Mouse (Mus musculus) MN1 (cell line): Measurements from ENCODE around the gene Greb1.

Source experiments
- DNase-seq: peaks from one replicate; pipeline ENCODE4 v3.0.0-alpha.2; 2016; ENCODE audit warnings: low spot score

Greb1 gene

DNA sequence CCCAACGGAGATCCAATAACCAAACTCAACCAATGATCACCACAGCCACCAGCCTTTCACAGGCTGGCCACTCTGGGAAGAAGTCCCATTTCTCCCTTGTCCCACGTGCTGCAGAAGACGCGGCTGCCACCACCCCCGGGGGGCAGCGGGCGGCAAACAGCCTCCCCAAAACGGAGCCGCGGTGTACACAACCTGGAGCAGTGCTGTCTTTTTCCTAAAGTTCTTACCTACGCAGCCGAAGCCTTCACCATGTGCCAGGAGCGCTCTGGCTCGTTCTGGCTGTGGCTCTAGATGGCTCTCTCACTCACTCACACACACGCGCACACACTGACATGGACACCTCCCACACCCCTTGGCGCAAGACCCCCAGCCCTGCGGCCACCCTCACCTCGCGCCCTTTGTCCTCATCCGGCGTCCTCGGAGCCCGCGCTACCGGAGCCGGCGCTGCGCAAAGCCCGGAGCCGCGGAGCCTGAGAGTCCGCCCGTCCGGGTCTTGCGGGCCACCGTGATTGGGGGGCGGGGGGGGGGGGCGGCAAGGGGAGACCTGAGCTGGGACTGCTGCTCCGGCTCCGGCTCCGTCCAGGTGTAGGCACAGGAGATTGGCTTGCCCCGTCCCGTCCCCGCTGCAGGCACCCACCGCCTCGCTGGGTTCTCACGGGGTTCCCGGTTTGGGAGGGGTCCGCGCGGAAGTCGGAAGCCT is at the start of gene Greb1:
Gene Greb1, minus strand, starts transcription at position 628 of the 700 bp plus-strand sequence.
- no peak for DNase-seq

- no peak for DNase-seq
Measured at GRCm38 (mm10) chr12:16849821-16850220, 49.1 kb upstream of the Greb1 start.

GRCm38 (mm10) chr12:16848501-16848900 is 47.8 kb upstream of the Greb1 start:
- DNase-seq: no peak

DNA sequence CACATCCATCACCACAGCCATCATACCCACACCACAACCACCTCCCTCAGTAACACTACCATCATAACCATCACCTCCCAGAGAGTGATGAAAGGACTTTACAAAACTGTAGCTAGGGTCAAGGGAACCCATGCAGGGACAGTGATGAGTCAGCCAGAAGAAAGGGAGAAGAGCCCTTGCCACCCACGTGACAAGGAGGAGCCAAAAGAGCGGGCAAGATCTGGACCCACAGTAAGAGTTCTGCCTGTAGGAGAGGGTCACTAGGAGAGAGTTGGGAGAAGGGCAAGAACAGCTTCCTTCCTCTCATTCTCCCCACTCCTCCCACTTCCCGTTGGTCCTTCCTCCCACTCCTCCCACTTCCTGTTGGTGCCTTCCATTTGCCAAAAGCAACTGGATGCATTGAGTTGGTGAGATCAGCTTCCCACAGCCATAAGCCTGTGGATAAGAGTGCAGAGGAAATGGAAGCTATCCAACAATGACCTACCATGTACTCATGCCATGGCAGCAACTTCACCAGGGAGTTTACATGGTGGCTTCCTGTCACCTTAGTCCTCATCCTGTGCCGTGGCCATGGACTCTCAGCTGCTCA is 46.6 kb upstream of the Greb1 start:
- DNase-seq: no peak

- peak; percentile 20 for DNase-seq
Measured at GRCm38 (mm10) chr12:16844623-16845592, 44.2 kb upstream of the Greb1 start.

GRCm38 (mm10) chr12:16840842-16841782 is 40.4 kb upstream of the Greb1 start:
- peak; percentile 65 for DNase-seq

DNA sequence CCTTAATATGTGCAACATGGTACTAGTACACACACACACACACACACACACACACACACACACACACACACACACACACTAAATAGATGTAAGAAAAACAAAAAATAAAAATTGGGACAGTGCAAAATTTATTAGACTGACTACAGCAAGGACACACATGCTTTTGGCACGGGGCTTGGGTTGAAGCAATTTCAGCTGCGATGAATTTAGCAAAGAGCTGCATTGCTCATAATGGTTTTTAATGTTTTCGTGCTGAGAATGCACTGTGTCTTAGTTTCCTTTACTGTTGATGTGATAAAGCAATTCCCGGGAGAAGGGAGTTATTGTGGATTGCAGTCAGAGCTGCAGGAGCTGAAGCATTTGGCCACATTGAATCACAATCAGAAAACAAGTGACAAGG is 37.1 kb upstream of the Greb1 start:
- DNase-seq: no peak

GRCm38 (mm10) chr12:16836188-16836587 is 35.5 kb upstream of the Greb1 start:
- DNase-seq: no peak

GRCm38 (mm10) chr12:16834701-16835100 is 34.0 kb upstream of the Greb1 start:
- no peak for DNase-seq

- DNase-seq: no peak
Measured at GRCm38 (mm10) chr12:16831071-16831470, 30.4 kb upstream of the Greb1 start.

- DNase-seq: no peak
Measured at GRCm38 (mm10) chr12:16829785-16830184, 29.1 kb upstream of the Greb1 start.

- DNase-seq: peak; percentile 42
Measured at GRCm38 (mm10) chr12:16828505-16828904, 27.8 kb upstream of the Greb1 start.

DNA sequence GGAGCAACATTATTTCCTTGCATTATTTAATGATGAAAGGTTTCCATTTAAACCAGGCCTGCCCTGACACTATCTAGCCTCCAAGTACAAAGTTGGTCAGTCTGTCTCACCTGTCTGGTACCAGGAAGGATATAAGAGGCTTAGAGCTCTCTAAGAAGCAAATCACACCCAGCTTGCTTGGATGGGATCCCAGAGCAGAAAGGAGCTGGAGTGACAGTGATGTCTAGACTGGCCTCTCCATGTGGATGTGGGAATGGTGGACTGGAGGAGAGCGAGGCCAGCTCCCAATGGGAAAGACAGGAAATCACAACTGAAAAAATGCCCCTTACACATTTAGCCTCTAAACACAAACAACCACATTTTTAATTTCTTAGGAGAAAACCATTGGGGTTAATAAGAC is 23.0 kb upstream of the Greb1 start:
- no peak for DNase-seq

DNA sequence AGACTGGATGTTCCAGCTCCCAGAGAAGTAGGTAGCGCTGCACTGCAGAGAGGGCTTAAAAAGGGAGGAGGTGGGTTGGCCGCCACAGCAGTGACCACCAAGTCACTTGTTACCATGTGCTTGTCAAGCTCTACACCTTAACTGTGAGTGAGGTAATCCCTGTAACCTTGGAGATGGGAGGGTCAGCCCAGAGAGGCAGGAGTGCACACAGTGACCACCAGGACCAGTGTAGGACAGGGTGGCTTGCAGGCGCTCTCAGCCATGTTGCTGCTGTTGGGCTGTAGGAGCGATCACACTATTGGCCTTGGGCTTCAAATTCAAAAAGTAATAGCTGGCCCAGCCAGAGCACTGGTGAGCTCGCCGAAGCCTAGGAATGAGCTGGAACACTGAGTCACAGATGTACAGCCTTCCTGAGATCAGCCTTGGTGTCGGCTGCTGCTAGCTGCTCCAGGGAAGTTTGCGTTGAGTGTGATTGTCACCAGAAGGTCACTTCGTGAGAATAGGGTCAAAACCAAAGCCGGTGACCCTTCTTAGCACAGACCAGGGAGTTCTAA is 21.6 kb upstream of the Greb1 start:
- no peak for DNase-seq

GRCm38 (mm10) chr12:16820761-16821160 is 20.1 kb upstream of the Greb1 start:
- DNase-seq: peak; percentile 21

DNA sequence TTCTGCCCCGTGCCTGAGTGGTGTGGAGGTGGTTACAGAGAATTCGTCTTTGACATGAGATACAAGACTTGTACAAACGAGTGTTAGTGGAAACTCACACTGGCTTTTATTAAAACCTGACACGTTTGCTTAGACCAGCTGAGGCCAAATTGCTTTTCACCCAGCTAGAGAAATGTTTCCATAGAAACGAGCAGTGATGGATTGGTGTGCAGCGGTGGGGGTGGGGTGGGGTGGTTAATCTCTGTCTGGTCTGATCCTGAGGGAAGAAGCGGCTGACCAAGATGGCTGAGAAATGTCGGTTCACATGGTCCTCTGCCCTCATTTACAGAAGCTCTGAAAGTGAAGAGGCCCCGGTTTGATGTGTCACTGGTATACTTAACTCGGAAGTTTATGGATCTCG is 17.8 kb upstream of the Greb1 start:
- no peak for DNase-seq

- no peak for DNase-seq
Measured at GRCm38 (mm10) chr12:16817147-16817546, 16.5 kb upstream of the Greb1 start.

DNA sequence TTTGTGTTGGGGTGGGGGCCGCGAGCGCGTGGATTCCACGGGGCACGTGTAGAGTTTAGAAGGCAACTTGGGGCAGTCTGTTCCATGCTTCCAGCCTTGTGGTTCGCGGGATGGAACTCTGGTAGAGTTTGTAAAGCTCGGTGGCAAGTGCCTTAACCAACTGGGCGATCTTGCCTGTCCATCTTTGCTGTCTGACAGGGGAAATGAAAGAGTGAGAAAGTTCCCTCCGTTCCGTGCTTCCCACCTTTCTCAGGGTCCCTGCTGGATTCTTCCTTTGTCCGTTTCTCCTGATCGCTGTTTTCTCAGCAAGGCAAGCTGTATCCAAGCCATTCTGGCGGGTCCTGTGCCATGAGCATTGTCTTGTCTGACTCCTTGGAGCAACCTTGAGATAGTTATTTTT is 10.8 kb upstream of the Greb1 start:
- DNase-seq: no peak

GRCm38 (mm10) chr12:16810525-16811431 is 10.1 kb upstream of the Greb1 start, which contains the start of gene E2f6:
Gene E2f6, plus strand, starts transcription at chr12:16810963.
- DNase-seq: peak; percentile 75

- DNase-seq: peak; percentile 77
Measured at GRCm38 (mm10) chr12:16808045-16808444, 7.4 kb upstream of the Greb1 start.
